Mouse (Mus musculus) liver, postnatal 0 days (tissue): ENCODE measurements at regions not wholly inside any gene's neighbourhood (a gene's known extent, or its start where the extent isn't known, plus 50 kb on each side); places are given as distances from the start of the nearest gene placed in this dataset.
"Not testable (repeated sequence)": the region's sequence is repeated elsewhere in the genome, so short reads cannot be mapped to it uniquely, and the experiment has no call there.

ENCODE experiments used
- CTCF ChIP-seq: sonication (generic); IDR thresholded peaks from 2 replicates; pipeline ENCODE4 v1.5.1; 2016; ENCODE audit warnings: antibody characterized with exemption, low read depth
- EP300 ChIP-seq: IDR thresholded peaks from 2 replicates; pipeline ENCODE4 v1.6.1; 2016; ENCODE audit warnings: antibody characterized with exemption, low read depth, mild to moderate bottlenecking

- not testable (repeated sequence) for TF ChIP-seq CTCF, EP300
Observed at GRCm38 (mm10) chr6:37707671-37708070, 162.9 kb upstream of the Trim24 start.
